Mouse (Mus musculus) lung, embryonic 16.5 days (tissue): Measurements from ENCODE around the gene Prss29. TPM values are rescaled to one million over a fixed set of nuclear protein-coding genes. Genes with fewer than 3 reads are reported as not detected.

Experiments used
- ATAC-seq: fragments of 200-750 bp; cut with Nextera tagmentation; 2 replicates; pipeline ENCODE4 v1.8.0; 2017; ENCODE audit warnings: low read depth, mild to moderate bottlenecking, moderate library complexity
- H3K27ac ChIP-seq: fragments of 300-500 bp; sonication (generic); 2 replicates; pipeline ENCODE4 v1.5.1; 2014; ENCODE audit warnings: mild to moderate bottlenecking, control low read depth, low read length
- H3K27me3 ChIP-seq: fragments of 300-500 bp; sonication (generic); 2 replicates; pipeline ENCODE4 v1.6.1; 2014; ENCODE audit warnings: low read depth, low read length, mixed read lengths; ENCODE audit not compliant: control insufficient read depth, insufficient read depth
- H3K36me3 ChIP-seq: fragments of 300-500 bp; sonication (generic); 2 replicates; pipeline ENCODE4 v1.6.1; 2014; ENCODE audit warnings: low read length; ENCODE audit not compliant: control insufficient read depth, insufficient read depth
- H3K4me1 ChIP-seq: fragments of 300-500 bp; sonication (generic); replicated peaks from 2 replicates; pipeline ENCODE4 v1.6.1; 2014; ENCODE audit warnings: low read length, mixed read lengths; ENCODE audit not compliant: control insufficient read depth, insufficient read depth
- H3K4me2 ChIP-seq: fragments of 300-500 bp; sonication (generic); 2 replicates; pipeline ENCODE4 v1.6.1; 2014; ENCODE audit warnings: low read depth, low read length, control low read depth
- H3K4me3 ChIP-seq: fragments of 300-500 bp; sonication (generic); 2 replicates; pipeline ENCODE4 v1.5.1; 2014; ENCODE audit warnings: mild to moderate bottlenecking, low read length, control low read depth
- H3K9ac ChIP-seq: fragments of 300-500 bp; sonication (generic); 2 replicates; pipeline ENCODE4 v1.6.1; 2014; ENCODE audit warnings: low read length, control low read depth
- H3K9me3 ChIP-seq: fragments of 300-500 bp; sonication (generic); 2 replicates; pipeline ENCODE4 v1.6.1; 2016; ENCODE audit warnings: low read length; ENCODE audit not compliant: control insufficient read depth
- WGBS: fragments of 180-500 bp; shearing (Covaris S2); extraction: QIAGEN DNeasy Blood & Tissue Kit; methylation state at CpG from one replicate; pipeline ENCODE4 v1.1.7; 2014; 5-methylcytosine and 5-hydroxymethylcytosine counted together
- polyA plus RNA-seq: library from polyadenylated mRNA; unstranded; fragments of >200 nt; fragmentation: Nextera tagmentation; extraction: Ambion mirVana; gene quantifications from 2 replicates; pipeline ENCODE4 v1.2.1, GENCODE M21; 2015

Prss29 gene
- not detected in 2 replicates for polyA plus RNA-seq

GRCm38 (mm10) chr17:25318354-25318753 is at the start of gene Prss29:
Gene Prss29 (plus strand): TSS chr17:25318654.
- ATAC-seq = no peak
- no peaks in the 10 kb centered on the region for H3K36me3 ChIP-seq
- H3K27me3 ChIP-seq = no peaks in the 10 kb centered on the region
- H3K4me2 ChIP-seq = no peak within 1 kb of the TSS
- H3K27ac ChIP-seq = no peak within 1 kb of the TSS
- 65% methylated on average over 5 of the region's 5 CpGs for WGBS
- no peak within 1 kb of the TSS for H3K9ac ChIP-seq
- no peak within 1 kb of the TSS for H3K4me3 ChIP-seq
- H3K9me3 ChIP-seq = no peaks in the 10 kb centered on the region
- H3K4me1 ChIP-seq = no peaks in the 10 kb centered on the region

- Histone ChIP-seq H3K27ac (peak overlapping the region; percentile 0; the same call in 1 of the 2 replicates), H3K9ac (no peak overlapping the region)
These were observed 47.6 kb upstream of the Prss29 start for GRCm38 (mm10) chr17:25270795-25271335.

GRCm38 (mm10) chr17:25272326-25272725 is 46.1 kb upstream of the Prss29 start:
- H3K27ac ChIP-seq = peak overlapping the region; percentile 97
- 0% methylated on average over 10 of the region's 10 CpGs for WGBS
- H3K9me3 ChIP-seq = no peaks in the 10 kb centered on the region
- H3K4me3 ChIP-seq = peak overlapping the region; percentile 67
- peak overlapping the region; percentile 93 for H3K9ac ChIP-seq
- no peaks in the 10 kb centered on the region for H3K27me3 ChIP-seq
- no peak for ATAC-seq
- peaks cover 16% of the 10 kb centered on the region for H3K4me1 ChIP-seq
- H3K36me3 ChIP-seq = peaks cover 18% of the 10 kb centered on the region
- peak overlapping the region; percentile 88 for H3K4me2 ChIP-seq

More at GRCm38 (mm10) chr17:25270795-25271335, 47.6 kb upstream of the Prss29 start:
- Histone ChIP-seq H3K4me1 (peaks cover 16% of the 10 kb centered on the region), H3K9me3 (no peaks in the 10 kb centered on the region), H3K4me2 (peak overlapping the region; percentile 88), H3K4me3 (peak overlapping the region; percentile 67; the same call in 1 of the 2 replicates), H3K36me3 (peaks cover 32% of the 10 kb centered on the region), H3K27me3 (no peaks in the 10 kb centered on the region)
- 40% methylated on average over 2 of the region's 2 CpGs for WGBS
- no peak for ATAC-seq

- H3K4me2 ChIP-seq = peak overlapping the region; percentile 88
- H3K27me3 ChIP-seq = no peaks in the 10 kb centered on the region
- peak; percentile 95 for ATAC-seq
- peak overlapping the region; percentile 93 for H3K9ac ChIP-seq
- peaks cover 10% of the 10 kb centered on the region for H3K36me3 ChIP-seq
- peak overlapping the region; percentile 67 for H3K4me3 ChIP-seq
- H3K9me3 ChIP-seq = no peaks in the 10 kb centered on the region
- H3K27ac ChIP-seq = peak overlapping the region; percentile 97
- peaks cover 16% of the 10 kb centered on the region for H3K4me1 ChIP-seq
- WGBS = under 1% methylated on average over 72 of the region's 92 CpGs
These were observed 45.3 kb upstream of the Prss29 start for GRCm38 (mm10) chr17:25272951-25273705.

- Histone ChIP-seq H3K4me3 (peak overlapping the region; percentile 67), H3K27ac (peak overlapping the region; percentile 97), H3K9ac (peak overlapping the region; percentile 93), H3K4me1 (peaks cover 16% of the 10 kb centered on the region), H3K4me2 (peak overlapping the region; percentile 47), H3K36me3 (0 out of 2 replicates have a peak, but pooled peaks cover 3% of the 10 kb centered on the region), H3K9me3 (no peaks in the 10 kb centered on the region), H3K27me3 (no peaks in the 10 kb centered on the region)
- peak; percentile 88 for ATAC-seq
- 1% methylated on average over 37 of the region's 45 CpGs for WGBS
These were observed 44.5 kb upstream of the Prss29 start for GRCm38 (mm10) chr17:25273706-25274501.

GRCm38 (mm10) chr17:25274571-25275346 is 43.7 kb upstream of the Prss29 start, which contains the start of gene Ube2i:
Gene Ube2i (minus strand): TSS chr17:25274622.
- 78% methylated on average over 9 of the region's 9 CpGs for WGBS

GRCm38 (mm10) chr17:25275833-25276232 is 42.6 kb upstream of the Prss29 start:
- no peak overlapping the region for H3K4me2 ChIP-seq
- H3K27ac ChIP-seq = no peak overlapping the region
- ATAC-seq = no peak
- WGBS = 94% methylated on average over 3 of the region's 3 CpGs
- H3K4me1 ChIP-seq = peaks cover 13% of the 10 kb centered on the region
- H3K36me3 ChIP-seq = no peaks in the 10 kb centered on the region
- no peaks in the 10 kb centered on the region for H3K9me3 ChIP-seq
- no peak overlapping the region for H3K4me3 ChIP-seq
- H3K27me3 ChIP-seq = no peaks in the 10 kb centered on the region
- H3K9ac ChIP-seq = no peak overlapping the region

More at GRCm38 (mm10) chr17:25274571-25275346, 43.7 kb upstream of the Prss29 start, which contains the start of gene Ube2i:
- Histone ChIP-seq H3K4me2 (peak within 1 kb of the TSS; percentile 47), H3K9ac (peak within 1 kb of the TSS; percentile 93), H3K27me3 (no peaks in the 10 kb centered on the region), H3K27ac (peak within 1 kb of the TSS; percentile 97), H3K4me3 (peak within 1 kb of the TSS; percentile 67), H3K9me3 (no peaks in the 10 kb centered on the region), H3K4me1 (peaks cover 16% of the 10 kb centered on the region), H3K36me3 (no peaks in the 10 kb centered on the region)
- ATAC-seq = no peak

- Histone ChIP-seq H3K9me3 (no peaks in the 10 kb centered on the region; the same call in 1 of the 2 replicates), H3K27me3 (no peaks in the 10 kb centered on the region), H3K9ac (no peak overlapping the region), H3K36me3 (no peaks in the 10 kb centered on the region), H3K4me1 (no peaks in the 10 kb centered on the region), H3K27ac (no peak overlapping the region), H3K4me2 (no peak overlapping the region), H3K4me3 (no peak overlapping the region)
- 26% methylated on average over 11 of the region's 11 CpGs for WGBS
- no peak for ATAC-seq
These were observed 36.3 kb upstream of the Prss29 start for GRCm38 (mm10) chr17:25282133-25282532.
